Mouse (Mus musculus) thymus, postnatal 0 days (tissue): ENCODE data around the gene Gm42742. TPM values are rescaled to one million over a fixed set of nuclear protein-coding genes. Genes with fewer than 3 reads are reported as not detected.
A peak's percentile ranks its signal among the peaks of the same experiment; 100 is the strongest.

Source experiments
- DNase-seq: peaks from one replicate; pipeline ENCODE4 v3.0.0-alpha.2; 2015; ENCODE audit warnings: low spot score
- polyA plus RNA-seq: library from polyadenylated mRNA; unstranded; fragments of >200 nt; fragmentation: Nextera tagmentation; extraction: Ambion mirVana; gene quantifications from 2 replicates; pipeline ENCODE4 v1.2.1, GENCODE M21; 2015

Gm42742 gene
- 57.8 and 80.0 TPM in 2 replicates for polyA plus RNA-seq

DNA sequence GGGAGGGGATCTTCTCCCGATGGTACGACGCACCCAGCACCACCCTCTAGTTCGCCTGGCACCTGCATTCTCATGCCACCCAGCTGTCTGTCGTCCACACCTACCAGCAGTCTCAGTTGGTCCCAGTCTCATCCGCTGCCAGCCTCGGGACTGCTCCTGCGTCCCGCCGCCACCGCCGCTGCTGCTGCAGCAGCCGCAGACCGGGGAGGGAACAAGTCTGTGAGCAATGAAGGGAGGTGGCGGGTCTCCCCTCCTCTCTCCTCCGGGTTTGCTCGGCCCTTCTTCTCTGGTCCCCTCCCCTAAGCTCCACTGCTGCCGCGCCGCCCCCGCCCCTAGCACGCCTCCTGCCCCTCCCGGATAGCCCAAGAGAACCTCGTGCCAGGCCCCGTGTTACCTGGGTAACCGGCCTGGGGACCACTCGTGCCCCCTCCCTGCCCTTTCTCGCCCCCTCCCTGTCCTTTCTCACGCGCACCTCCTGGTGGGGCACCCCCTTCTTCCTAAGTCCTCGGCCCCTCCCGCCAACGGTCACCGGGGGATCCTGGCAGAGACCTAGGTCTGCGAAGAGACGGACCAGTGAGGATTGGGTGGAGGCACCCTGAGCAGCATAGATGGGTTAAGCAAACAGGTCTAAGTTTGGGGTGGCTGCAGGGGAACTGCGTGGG lies at the start of gene Gm42742, which contains the start of gene Prrt2:
Gene Gm42742, minus strand, starts transcription at position 197 of the 662 bp plus-strand sequence.
Gene Prrt2, minus strand, starts transcription at position 311 of the 662 bp plus-strand sequence.
- peak; percentile 70 for DNase-seq

DNA sequence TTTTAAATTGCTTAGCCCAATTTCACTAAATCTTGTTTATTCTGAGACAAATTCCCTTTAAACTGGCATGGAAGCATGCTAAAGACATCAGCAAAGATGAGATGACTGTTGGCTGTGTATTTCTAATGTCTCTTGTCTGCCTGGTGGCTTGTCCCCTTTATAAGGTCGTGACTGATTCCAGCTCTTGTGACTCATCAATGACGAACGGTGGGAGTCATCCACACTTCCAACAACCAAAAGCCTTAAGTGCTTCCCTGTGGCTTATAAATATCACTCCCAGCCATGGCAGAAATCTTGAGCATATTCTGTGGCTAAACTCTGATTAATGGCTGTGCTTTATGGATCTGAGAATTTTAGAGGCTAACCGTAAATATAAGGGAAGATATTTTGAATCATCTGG lies 45.4 kb upstream of the Gm42742 start:
- DNase-seq = no peak

DNA sequence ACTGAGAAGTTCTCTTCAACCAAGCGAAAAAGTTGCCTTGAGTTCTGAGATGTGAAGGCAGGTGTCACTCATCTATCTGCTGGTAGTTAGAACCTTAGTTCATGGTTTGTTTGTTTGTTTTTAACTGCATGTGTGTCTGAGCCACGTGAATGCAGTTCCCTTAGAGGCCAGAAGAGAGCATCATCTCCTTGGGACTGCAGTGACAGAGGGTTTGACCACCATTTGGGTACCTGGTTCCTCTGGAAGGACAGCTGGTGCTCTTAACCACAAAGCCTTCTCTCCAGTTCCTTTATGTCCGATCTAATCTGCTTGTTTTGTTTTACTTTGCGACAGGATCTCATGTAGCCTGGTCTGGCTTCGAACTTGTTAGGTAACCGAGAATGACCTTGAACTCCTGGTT lies 44.6 kb upstream of the Gm42742 start:
- no peak for DNase-seq

DNA sequence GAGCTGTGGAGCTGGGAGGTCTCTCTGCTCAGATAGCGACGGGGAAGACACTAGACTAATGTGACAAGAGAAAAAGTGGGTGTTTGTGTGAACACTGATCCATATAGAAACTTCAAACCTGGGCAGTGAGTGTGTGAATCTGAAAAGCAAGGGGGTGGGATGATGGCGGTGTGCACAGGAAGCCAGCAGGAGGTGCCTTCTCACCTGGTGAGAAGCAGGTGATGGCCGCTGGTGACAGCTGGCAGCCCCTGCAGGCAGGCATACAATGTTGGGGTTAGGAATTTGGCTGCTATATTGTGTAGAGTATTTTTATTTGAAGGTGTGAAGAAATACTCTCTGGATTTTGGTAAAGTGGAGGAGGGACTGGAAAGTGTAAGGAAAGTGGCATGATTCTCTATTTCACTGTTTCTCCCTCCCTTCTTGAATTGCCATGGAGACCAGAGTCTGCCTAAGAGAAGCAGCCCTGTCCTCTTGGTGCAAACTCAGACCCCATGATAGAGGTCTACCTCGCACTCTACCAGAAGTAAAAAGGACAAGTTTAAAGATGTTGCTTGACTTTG lies 34.2 kb upstream of the Gm42742 start:
- DNase-seq = peak; percentile 15

DNA sequence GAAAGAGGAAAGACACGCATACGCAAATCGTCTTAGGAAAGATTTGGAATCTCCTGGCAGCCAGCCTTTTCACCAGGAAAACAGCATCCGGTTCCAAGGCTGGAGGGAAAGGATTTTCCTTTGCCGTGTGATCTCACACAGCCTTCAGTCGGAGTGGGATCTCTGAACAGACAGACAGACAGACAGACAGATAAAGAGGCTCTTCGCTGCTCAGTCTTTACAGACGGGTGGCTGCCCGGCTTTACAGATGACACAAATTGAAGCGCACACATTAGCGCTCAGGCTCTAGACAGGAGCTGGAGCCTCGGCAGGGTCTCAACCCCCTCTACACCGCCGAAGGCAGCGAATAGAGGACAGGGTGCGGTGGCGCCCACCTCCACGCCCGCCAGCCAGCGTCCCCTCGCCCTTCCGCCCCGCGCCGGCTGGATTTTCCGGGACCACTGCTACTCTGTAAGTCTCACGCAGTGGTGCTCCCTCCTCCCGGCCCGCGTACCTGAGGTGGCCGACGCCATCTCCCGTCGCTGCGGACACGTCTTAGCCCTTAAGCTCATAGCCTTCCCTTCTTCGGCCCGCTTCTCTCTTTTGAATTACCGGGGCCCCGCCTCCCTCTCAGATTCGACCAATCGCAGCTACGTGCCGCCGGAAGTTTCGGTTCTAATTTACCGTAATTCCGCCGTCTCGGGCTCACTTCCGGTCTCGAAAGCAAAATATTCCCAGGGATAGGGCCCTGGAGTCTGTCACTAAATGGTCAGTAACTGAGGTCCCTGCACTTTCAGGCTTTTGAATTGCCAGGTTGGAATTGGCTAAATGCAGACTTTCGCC lies 21.2 kb upstream of the Gm42742 start, which contains the start of gene Kif22:
Gene Kif22, minus strand, starts transcription at position 621 of the 822 bp plus-strand sequence.
- peak; percentile 87 for DNase-seq

DNA sequence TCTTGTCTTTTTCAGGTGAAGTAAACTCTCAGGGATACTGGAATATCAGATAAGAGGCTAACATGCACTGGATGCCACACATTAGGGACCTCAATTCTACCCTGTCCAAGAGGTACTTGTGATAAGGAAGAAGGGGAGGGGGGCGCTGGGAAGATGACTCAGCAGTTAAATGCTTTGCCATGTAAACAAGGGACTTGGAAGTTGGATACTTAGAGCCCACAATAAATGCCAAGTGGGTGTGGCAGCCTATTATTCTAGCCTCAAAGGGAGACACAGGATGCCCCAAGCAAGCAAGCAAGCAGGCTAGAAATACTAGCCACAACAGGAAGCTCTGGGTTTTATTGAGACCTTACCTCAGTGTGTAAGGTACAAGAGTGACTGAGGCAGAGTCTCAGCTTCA lies 10.3 kb upstream of the Gm42742 start:
- no peak for DNase-seq

DNA sequence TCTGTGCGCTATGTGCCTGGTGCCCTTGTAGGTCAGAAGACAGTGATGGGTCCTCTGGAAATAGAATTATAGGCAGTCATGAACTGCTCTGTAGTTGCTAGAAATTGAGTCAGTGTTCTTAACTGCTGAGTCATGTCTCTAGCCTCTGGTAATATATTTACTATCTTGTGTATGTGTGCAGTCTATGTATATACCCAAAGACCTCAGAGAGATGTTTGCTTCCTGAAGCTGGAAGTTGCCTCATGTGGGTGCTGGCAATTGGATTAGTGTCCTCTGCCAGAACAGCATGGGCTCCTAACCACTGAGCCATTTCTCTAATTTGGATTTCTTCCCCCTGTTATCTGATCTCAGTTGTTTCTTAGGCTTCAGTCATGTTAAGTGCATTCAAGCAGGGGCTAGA lies 9.3 kb upstream of the Gm42742 start:
- DNase-seq = no peak

DNA sequence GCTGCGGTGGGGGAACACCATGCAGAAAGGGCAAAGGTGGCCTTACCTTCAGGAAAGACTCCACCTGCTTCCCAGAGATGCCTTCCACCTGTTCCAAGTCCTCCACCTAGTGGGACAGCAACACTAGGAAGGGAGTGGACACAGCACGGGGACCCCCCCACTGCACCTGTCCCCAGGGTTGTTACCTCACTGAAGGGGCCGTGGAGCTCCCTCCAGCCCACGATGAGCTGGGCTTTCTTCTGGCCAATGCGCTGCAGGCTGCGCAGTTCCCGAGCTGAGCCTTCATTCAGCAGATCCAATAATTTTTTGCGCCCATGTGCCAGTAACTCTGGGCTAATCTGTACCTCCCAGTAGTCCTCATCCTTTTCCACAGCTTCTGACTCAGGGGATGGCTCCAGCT lies 7.0 kb upstream of the Gm42742 start:
- DNase-seq = no peak

DNA sequence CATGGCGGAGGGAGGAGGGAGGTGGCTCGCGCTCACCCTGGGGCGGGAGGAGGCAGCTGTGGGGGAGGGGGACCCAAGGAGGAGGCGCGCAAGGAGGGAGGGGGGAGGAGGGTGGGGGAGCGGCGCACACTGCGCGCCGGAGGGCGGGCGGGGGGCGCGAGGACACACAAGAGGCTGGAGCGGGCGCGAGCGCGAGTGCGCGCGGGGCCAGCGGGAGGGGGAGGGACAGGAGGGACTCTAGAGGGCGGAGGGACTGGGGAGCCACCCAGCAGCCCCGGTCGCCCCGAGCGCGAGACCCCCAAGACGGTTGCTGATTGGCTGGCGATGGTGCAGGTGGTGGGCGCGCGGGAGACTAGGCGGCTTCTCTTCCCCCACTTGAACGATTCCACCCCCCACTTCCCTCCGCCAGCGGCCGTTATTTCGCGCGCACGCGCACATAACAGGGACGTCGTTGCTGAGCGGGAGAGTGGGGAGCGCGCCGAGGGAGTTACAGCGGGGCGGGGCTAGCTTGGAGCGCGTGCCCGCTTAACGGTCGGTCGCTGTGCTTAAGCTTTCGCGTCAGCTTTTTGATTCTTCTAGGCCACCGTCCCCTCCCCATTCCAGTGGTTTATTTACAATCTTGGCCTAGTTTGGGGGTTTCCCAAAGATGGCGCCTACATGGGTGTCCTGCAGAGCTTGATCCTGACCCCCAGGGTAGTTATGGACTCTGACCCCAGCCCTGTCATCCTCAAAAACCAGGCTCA lies 6.3 kb upstream of the Gm42742 start, which contains the start of gene Maz:
Gene Maz, minus strand, starts transcription at position 54 of the 743 bp plus-strand sequence.
- peak; percentile 100 for DNase-seq

DNA sequence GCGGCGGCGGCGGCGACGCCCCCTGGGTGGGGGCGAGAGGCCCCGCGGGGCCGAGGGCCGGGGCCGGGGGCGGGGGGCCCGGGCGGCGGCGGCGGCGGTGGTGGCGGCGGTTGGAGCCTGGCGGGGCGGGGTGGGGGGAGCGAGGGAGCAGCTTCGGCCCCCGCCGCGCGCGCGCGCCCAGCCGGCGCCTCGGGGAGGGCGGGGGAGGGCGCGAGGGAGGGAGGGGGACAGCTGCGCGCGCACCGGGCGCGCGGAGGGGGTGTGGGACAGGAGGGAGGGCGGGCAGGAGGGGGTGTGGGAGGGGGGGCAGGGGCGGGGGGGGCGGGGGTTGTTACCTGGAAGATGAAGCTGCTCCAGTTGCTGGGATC lies 5.7 kb upstream of the Gm42742 start:
- peak; percentile 91 for DNase-seq

DNA sequence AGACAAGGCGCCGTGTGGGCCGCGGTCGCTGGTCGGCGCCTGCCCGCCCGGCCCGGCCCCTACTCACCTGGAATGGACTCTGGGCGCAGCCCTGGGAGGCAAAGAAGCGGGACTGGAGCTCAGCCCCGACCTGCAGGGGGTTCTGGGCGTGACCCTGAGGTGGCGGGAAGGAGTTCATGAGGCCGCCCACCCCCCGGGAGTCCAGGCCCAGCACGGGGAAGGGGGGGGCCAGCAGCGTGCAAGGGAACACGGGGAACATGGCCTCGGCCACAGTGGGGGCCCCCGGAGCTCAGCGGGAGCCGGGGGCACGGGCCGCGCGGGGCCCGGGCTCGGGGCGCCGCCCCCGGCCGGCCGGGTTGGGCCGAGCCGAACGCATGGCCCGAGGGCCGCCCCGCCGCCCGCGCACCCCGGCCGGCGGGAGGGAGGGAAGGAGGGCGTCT lies 5.3 kb upstream of the Gm42742 start:
- DNase-seq = peak; percentile 73

DNA sequence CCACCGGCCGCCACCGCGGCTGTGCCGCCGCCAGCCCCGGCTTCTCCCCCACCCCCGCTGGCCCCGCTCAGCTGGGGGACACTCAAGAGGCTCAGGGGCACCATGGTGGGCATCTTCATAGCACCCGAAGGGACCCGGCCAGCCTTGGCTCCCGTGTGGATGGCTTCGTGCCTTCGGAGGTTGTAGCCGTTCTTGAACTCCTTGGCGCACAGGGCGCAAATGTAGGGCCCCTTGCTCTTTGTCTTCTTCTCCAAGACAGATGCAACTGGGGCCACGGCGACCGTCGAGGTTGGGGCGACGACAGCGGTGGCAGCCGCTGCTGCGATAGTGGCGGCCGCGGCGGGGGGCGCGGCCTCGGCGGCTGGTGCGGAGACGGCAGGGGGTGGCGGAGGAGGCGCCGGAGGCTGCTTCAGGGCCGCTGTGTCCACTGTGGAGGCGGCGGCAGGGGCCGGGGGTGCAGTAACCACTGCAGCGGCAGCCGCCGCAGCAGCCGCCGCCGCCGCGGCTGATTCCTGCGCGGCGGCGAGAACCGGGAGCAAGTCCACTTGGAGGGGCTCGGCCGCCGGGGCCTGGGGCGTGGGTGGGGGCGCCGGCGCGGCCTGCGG lies 4.8 kb upstream of the Gm42742 start:
- DNase-seq = peak; percentile 54

DNA sequence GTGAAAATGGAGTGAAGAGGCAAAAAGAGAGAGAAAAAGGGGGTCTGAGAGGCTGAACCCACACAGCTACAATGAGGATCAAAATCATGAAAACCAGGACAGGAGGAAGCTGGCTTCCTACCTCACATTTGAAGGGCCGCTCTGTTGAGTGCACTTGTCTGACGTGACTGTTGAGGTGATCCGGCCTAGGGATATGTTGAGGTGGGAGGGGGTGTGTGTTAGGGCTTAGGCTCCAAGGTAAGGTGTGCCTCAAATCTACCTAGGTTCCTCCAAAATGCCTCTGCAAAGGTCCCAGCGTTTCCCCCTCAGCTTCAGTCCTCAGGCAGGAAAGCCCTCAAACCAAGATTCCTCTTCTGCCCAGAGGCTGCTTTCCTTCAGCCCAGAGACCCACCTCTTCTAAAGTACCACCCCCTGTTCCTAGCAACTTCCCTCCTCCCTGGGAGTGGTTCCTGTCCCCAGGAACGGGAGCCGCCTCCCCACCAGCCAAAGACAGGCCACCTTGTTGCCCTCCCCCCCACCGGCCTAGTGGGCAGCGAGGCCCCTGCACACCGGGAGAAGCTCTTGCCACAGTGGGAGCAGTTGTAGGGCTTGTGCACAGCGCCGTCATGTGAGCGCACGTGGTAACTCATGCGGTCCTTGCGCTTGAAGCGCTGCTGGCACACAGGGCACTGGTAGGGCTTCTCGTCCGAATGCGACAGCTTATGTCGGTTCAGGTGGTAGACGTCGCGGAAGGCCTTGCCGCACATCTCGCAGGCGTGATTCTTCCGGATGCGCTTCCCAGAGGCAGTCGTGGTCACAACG lies 4.1 kb upstream of the Gm42742 start:
- peak; percentile 89 for DNase-seq

DNA sequence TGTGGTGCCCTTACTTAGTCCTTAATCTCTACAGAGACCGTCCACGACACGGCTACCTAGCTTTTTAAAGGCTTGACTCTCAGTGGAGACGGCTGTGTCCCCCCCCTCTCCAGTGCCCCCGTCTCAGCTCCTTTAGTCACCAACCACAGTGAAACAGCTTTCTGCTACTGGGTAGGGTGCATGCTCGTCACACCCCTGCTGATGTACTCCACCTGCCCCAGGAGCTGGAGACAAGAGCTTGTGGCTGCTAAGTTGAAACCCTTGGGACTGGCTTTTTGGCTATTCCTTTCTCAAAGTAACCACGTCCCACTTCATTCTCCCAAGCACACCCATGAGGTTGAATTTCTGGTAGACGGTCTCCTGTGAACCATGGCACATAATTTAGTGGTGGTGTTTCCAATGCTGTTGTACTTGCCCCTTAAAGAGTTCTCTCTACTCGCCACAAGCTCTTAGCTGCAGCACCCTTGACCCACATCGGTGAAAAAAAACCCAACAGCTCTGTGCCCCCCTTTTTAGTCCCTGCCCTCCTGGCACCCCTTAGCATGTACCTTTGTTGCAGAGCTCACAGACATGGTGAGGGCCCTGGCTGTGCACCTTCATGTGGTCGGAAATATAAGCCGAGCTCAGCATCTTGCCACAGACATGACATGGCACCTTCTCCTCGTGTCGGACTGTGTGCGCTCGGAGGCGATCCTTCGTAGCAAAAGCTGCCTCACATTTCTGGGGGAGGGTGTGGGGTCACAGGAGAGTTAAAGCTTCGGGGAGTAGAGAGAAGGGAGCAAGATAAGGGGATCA lies 3.2 kb upstream of the Gm42742 start:
- DNase-seq = peak; percentile 81

DNA sequence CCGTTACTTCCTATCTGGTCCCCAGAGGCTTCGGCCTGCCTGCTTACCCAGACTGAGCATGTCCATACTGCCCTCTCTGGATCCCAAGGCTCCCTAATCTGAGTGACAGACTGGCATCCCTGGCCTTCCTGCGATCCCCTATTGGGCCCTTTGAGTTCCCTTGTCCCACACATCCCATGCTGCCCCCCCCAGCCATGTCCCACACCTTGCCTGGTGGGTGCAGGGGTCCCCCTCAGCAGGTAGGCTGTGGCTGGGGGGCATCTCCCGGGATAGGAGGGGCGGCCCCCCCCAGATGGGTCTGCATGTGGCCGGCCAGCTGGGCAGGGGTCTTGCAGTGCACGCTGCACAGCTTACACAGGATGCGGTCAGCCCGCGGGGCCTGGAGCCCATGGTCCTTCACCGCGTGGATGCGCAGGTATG lies 2.4 kb upstream of the Gm42742 start:
- no peak for DNase-seq

DNA sequence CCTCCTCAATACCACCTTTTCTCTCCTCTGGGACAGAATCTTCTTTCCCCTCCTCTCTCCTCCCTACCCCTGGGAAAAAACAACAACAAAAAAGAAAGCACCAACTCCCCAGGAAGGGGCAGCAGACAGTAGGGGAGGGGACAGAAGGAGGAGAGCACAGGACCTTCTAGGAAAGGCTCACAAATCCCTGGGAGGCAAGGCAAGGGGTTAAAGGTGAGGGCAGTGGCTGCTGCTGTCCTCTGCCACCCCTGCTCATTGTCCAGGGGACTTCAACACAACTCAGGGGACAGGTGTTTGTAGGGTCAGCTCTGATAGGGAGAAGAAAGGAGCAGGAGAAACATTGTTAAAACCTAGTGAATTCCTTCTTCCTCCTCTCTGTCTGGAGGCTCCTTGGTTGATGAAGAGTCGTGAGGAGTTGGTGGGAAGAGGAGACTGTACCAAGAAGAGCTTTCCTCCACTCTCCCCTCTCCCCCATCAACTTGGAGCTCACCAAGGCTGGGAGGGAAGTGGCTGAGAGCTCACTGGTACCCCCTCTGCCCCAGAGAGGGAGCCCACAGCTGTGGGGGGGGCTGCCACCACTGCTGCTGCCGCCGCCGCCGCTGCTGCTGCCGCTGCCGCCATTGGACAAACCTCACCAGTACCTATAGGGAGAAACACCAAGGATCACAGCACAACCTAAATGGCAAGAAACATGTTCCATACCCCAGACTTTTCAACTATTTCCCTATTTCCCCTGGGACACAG lies 1.8 kb upstream of the Gm42742 start:
- no peak for DNase-seq

DNA sequence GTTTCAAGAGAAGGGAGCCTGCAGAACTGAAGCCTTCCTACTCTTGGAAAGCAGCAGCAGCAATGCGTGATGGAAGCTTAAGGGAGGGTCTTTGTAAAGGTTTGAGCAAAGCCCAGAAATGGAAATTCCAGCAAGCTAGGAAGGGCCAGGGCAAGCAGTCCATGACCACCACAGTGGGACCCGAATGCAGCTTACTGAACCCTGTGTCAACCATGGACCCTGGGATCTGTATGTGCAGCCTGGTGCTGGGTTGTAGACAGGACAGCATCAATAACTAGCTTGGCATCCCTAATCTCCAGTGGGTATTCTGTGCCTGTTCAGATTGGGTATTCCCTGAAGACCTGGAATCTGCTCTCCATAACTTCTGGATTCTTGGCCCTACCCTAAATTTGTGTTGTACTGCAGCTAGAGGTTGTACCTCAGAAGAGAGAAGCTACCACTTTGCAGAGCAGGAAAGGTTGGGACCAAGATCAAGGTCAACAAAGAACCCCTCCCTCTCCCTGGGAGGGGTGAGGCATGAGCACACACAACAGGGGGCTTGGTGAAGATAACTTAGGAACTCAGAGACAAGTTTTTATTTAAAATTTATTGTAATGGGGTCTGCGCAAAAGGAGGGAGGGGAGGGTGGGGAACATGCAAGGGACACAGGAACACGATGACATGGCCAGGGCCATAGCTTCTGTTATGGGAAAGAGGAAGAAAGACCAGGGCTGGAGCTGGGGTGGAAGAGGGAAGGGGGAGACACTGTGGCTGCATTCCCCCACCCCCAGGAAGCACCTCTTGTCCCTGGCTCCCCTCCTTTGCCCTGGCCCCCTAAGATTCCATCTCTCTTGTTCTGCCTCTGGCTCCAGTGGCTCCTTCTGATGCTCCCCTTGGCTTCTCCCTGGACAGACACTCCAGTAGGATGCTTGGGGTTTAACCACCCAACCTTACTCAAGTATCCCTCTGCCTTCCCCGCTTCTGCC lies 948 bp upstream of the Gm42742 start:
- peak; percentile 26 for DNase-seq
